Mouse (Mus musculus) olfactory bulb, adult 2 months (tissue): ENCODE data around the gene Helt.

Source experiments
- CTCF ChIP-seq: fragments of 200-500 bp; IDR thresholded peaks from 2 replicates; pipeline ENCODE4 v1.5.1; 2012; ENCODE audit warnings: low read depth, mild to moderate bottlenecking, low read length, moderate library complexity; ENCODE audit not compliant: insufficient read depth
- POLR2A ChIP-seq: fragments of 200-500 bp; IDR thresholded peaks from 2 replicates; pipeline ENCODE4 v1.6.1; 2012; ENCODE audit warnings: mild to moderate bottlenecking, low read depth, low read length, moderate library complexity; ENCODE audit not compliant: insufficient read depth

DNA sequence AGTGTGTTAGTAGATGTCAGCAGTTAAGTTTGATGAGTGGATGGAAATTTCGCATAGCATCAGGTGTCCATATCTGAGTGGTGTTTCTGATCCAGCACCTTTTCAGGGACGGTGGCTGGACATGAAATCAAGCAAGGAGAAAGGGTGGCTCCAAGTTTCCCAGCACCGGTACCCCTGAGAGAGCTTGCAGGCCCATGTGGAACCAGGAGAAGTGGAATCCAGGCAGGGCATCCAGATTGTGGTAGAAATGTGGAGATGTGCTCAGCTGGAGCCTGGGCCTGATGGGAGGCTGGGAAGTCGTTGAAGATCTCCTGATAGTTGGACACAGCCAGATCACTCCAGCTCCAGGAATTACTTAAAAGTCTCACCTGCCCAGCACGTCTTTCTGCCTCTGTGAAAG lies 30.2 kb upstream of the Helt start:
- TF ChIP-seq POLR2A (no peak), CTCF (no peak)
